In genomic region chr14:48834416-48834815, GRCm38 (mm10) we compare ENCODE assay signal across 30 mouse cellular contexts.
"Had no signal": no experiment of that assay in that cellular context is flagged by ENCODE, and none has a peak within 500 bp of the region (broad histone marks: within the 10 kb centered on the region; RNA-seq: fewer than 3 reads in every experiment).

No protein-coding gene starts in this region.

- DNase-seq: left cerebral cortex, postnatal 4 days; liver; liver, embryonic 13.5 days; liver, postnatal 0 days; lung, adult 18-20 months; lung, adult 2 months; lung, embryonic 14.5 days; lung, postnatal 10 days; lung, postnatal 14 days; lung, postnatal 36 days; lung, postnatal 4 days; midbrain, embryonic 14.5 days had no signal

- ATAC-seq: liver, embryonic 12.5 days; liver, postnatal 0 days; lung, postnatal 0 days; midbrain, embryonic 13.5 days; midbrain, embryonic 15.5 days had no signal

- H3K36me3 ChIP-seq: limb, embryonic 10.5 days; limb, embryonic 12.5 days; limb, embryonic 13.5 days; limb, embryonic 15.5 days; liver, embryonic 12.5 days; liver, embryonic 13.5 days; liver, embryonic 15.5 days; lung, embryonic 15.5 days; midbrain, embryonic 10.5 days; midbrain, embryonic 13.5 days; midbrain, embryonic 15.5 days; neural tube, embryonic 12.5 days had no signal

- H3K9me3 ChIP-seq: limb, embryonic 10.5 days; limb, embryonic 12.5 days; limb, embryonic 13.5 days; limb, embryonic 15.5 days; liver, embryonic 12.5 days; liver, embryonic 13.5 days; liver, embryonic 15.5 days; lung, embryonic 15.5 days; midbrain, embryonic 10.5 days; midbrain, embryonic 12.5 days; midbrain, embryonic 13.5 days; midbrain, embryonic 15.5 days; neural tube, embryonic 12.5 days had no signal

- H3K27me3 ChIP-seq: limb, embryonic 12.5 days; limb, embryonic 13.5 days; limb, embryonic 15.5 days; liver, embryonic 12.5 days; liver, embryonic 13.5 days; liver, embryonic 15.5 days; lung, embryonic 15.5 days; megakaryocyte, embryonic 14.5 days; midbrain, embryonic 12.5 days; midbrain, embryonic 13.5 days; midbrain, embryonic 15.5 days; neural tube, embryonic 12.5 days had no signal

- H3K4me1 ChIP-seq: liver, embryonic 12.5 days; liver, embryonic 13.5 days; liver, embryonic 15.5 days; lung, embryonic 15.5 days; megakaryocyte, embryonic 14.5 days; midbrain, embryonic 12.5 days; midbrain, embryonic 15.5 days; neural tube, embryonic 12.5 days had no signal

- H3K27ac ChIP-seq: limb, embryonic 10.5 days; limb, embryonic 12.5 days; limb, embryonic 13.5 days; limb, embryonic 15.5 days; liver, embryonic 12.5 days; liver, embryonic 13.5 days; liver, embryonic 14.5 days; liver, embryonic 15.5 days; lung, embryonic 15.5 days; macrophage; midbrain, embryonic 10.5 days; midbrain, embryonic 12.5 days; midbrain, embryonic 13.5 days; midbrain, embryonic 15.5 days; neural tube, embryonic 12.5 days had no signal

- H3K4me3 ChIP-seq: limb, embryonic 10.5 days; limb, embryonic 12.5 days; limb, embryonic 13.5 days; limb, embryonic 15.5 days; liver, embryonic 12.5 days; liver, embryonic 13.5 days; liver, embryonic 15.5 days; lung, embryonic 15.5 days; megakaryocyte, embryonic 14.5 days; midbrain, embryonic 10.5 days; midbrain, embryonic 12.5 days; midbrain, embryonic 13.5 days; midbrain, embryonic 15.5 days; myocyte; neural tube, embryonic 12.5 days had no signal

- H3K9ac ChIP-seq: limb, embryonic 12.5 days; limb, embryonic 13.5 days; limb, embryonic 15.5 days; liver, embryonic 12.5 days; liver, embryonic 13.5 days; liver, embryonic 14.5 days; liver, embryonic 15.5 days; liver, postnatal 0 days; lung, embryonic 14.5 days; lung, embryonic 15.5 days; midbrain, embryonic 12.5 days; midbrain, embryonic 13.5 days; midbrain, embryonic 15.5 days; neural tube, embryonic 12.5 days had no signal

- H3K4me2 ChIP-seq: limb, embryonic 12.5 days; limb, embryonic 13.5 days; limb, embryonic 15.5 days; liver, embryonic 11.5 days; liver, embryonic 12.5 days; liver, embryonic 13.5 days; liver, embryonic 15.5 days; lung, embryonic 14.5 days; lung, embryonic 15.5 days; midbrain, embryonic 12.5 days; midbrain, embryonic 13.5 days; midbrain, embryonic 15.5 days; neural tube, embryonic 12.5 days had no signal
